Mouse (Mus musculus) C2C12 (cell line): ENCODE measurements around the gene Brd3. TPM values are rescaled to one million over a fixed set of nuclear protein-coding genes. Genes with fewer than 3 reads are reported as not detected.
"Not testable (repeated sequence)": the region's sequence is repeated elsewhere in the genome, so short reads cannot be mapped to it uniquely, and the experiment has no call there.

Experiments
- H3K27me3 ChIP-seq: one replicate; pipeline ENCODE4 v1.6.1; 2011; ENCODE audit not compliant: control insufficient read depth, insufficient read depth, insufficient read length
- H3K36me3 ChIP-seq: one replicate; pipeline ENCODE4 v1.6.1; 2011; ENCODE audit not compliant: control insufficient read depth, insufficient read depth
- H3K4me3 ChIP-seq: one replicate; pipeline ENCODE4 v1.5.1; 2011; ENCODE audit warnings: mild to moderate bottlenecking, control low read depth; ENCODE audit not compliant: poor library complexity, insufficient read depth, severe bottlenecking
- H3K79me2 ChIP-seq: one replicate; pipeline ENCODE4 v1.6.1; 2011; ENCODE audit not compliant: control insufficient read depth, insufficient read depth
- H3K79me3 ChIP-seq: one replicate; pipeline ENCODE4 v1.6.1; 2011; ENCODE audit warnings: low read depth, control low read depth
- H3ac ChIP-seq: one replicate; pipeline ENCODE3; 2011; ENCODE audit warnings: low read depth; ENCODE audit not compliant: control insufficient read depth, insufficient read length
- CEBPB ChIP-seq: IDR thresholded peaks from one replicate; pipeline ENCODE4 v1.6.1; 2011; ENCODE audit warnings: low read depth, mild to moderate bottlenecking, control low read depth, moderate library complexity
- CTCF ChIP-seq: IDR thresholded peaks from one replicate; pipeline ENCODE4 v1.5.1; 2011; ENCODE audit not compliant: control insufficient read depth, insufficient read depth, insufficient read length
- FOSL1 ChIP-seq: IDR thresholded peaks from one replicate; pipeline ENCODE4 v1.8.0; 2011; ENCODE audit warnings: mild to moderate bottlenecking, low read length; ENCODE audit not compliant: poor library complexity, insufficient read depth, severe bottlenecking
- MAX ChIP-seq: IDR thresholded peaks from one replicate; pipeline ENCODE4 v1.6.1; 2011; ENCODE audit warnings: mild to moderate bottlenecking, control low read depth
- MYOD1 ChIP-seq: IDR thresholded peaks from one replicate; pipeline ENCODE4 v1.6.1; 2011; ENCODE audit warnings: low read depth; ENCODE audit not compliant: control insufficient read depth, insufficient read length
- MYOG ChIP-seq: IDR thresholded peaks from one replicate; pipeline ENCODE4 v1.6.1; 2011; ENCODE audit not compliant: control insufficient read depth, insufficient read length; ENCODE audit errors: extremely low read depth
- USF1 ChIP-seq: IDR thresholded peaks from one replicate; pipeline ENCODE4 v1.6.1; 2011; ENCODE audit warnings: low read depth, mild to moderate bottlenecking, control low read depth, moderate library complexity
- polyA plus RNA-seq: library from polyadenylated mRNA; unstranded; fragments of >200 nt; fragmentation: generic; extraction: Trizol; gene quantifications from one replicate; pipeline ENCODE4 v1.2.1, GENCODE M21; 2012; ENCODE audit warnings: missing spikeins

The Brd3 gene
- polyA plus RNA-seq, 1 experiment, result 21.6 TPM

GRCm38 (mm10) chr2:27539336-27539735, 31.9 kb upstream of the Brd3 start:
- no peak for TF ChIP-seq MYOG
- TF ChIP-seq FOSL1, result no peak
- TF ChIP-seq CEBPB, result no peak
- TF ChIP-seq CTCF, result no peak
- TF ChIP-seq USF1, result no peak
- Histone ChIP-seq H3ac (no peak overlapping the region), H3K27me3 (no peaks in the 10 kb centered on the region), H3K36me3 (peaks cover 19% of the 10 kb centered on the region), H3K4me3 (no peak overlapping the region), H3K79me3 (no peaks in the 10 kb centered on the region), H3K79me2 (no peaks in the 10 kb centered on the region)

GRCm38 (mm10) chr2:27538455-27539330, 31.2 kb upstream of the Brd3 start:
- not testable (repeated sequence) for H3ac ChIP-seq, H3K4me3 ChIP-seq, H3K79me2 ChIP-seq, H3K79me3 ChIP-seq, H3K27me3 ChIP-seq
- H3K36me3 ChIP-seq, result peaks cover 25% of the 10 kb centered on the region

- Histone ChIP-seq H3K27me3 (no peaks in the 10 kb centered on the region), H3K36me3 (peaks cover 57% of the 10 kb centered on the region), H3K4me3 (no peak overlapping the region), H3K79me3 (peaks cover 45% of the 10 kb centered on the region), H3ac (no peak overlapping the region), H3K79me2 (peaks cover 62% of the 10 kb centered on the region)
- no peak for TF ChIP-seq MAX
- TF ChIP-seq FOSL1, result no peak
- no peak for TF ChIP-seq CEBPB
- TF ChIP-seq USF1, result no peak
- no peak for TF ChIP-seq MYOD1
- no peak for TF ChIP-seq MYOG
- no peak for TF ChIP-seq CTCF
Measured at GRCm38 (mm10) chr2:27518283-27518682, 10.8 kb upstream of the Brd3 start.

- no peak overlapping the region for H3ac ChIP-seq
- peaks cover 39% of the 10 kb centered on the region for H3K36me3 ChIP-seq
- H3K27me3 ChIP-seq, result no peaks in the 10 kb centered on the region
- peak overlapping the region; percentile 87 for H3K4me3 ChIP-seq
- H3K79me3 ChIP-seq, result peaks cover 45% of the 10 kb centered on the region
- TF ChIP-seq MAX (no peak), MYOD1 (no peak), CTCF (no peak)
- H3K79me2 ChIP-seq, result peaks cover 62% of the 10 kb centered on the region
Measured at GRCm38 (mm10) chr2:27516289-27516688, 8.8 kb upstream of the Brd3 start.

GRCm38 (mm10) chr2:27515341-27516166, 8.1 kb upstream of the Brd3 start:
- no peaks in the 10 kb centered on the region for H3K27me3 ChIP-seq
- TF ChIP-seq CEBPB (no peak), CTCF (no peak)
- peaks cover 45% of the 10 kb centered on the region for H3K79me3 ChIP-seq
- peaks cover 32% of the 10 kb centered on the region for H3K36me3 ChIP-seq
- H3ac ChIP-seq, result peak overlapping the region; percentile 82
- H3K4me3 ChIP-seq, result peak overlapping the region; percentile 87
- H3K79me2 ChIP-seq, result peaks cover 59% of the 10 kb centered on the region

GRCm38 (mm10) chr2:27514639-27515328, 7.3 kb upstream of the Brd3 start, which contains the start of gene Wdr5:
Gene Wdr5 (plus strand): TSS chr2:27515157.
- Histone ChIP-seq H3K4me3 (peak within 1 kb of the TSS; percentile 87), H3ac (peak within 1 kb of the TSS; percentile 82), H3K36me3 (peaks cover 24% of the 10 kb centered on the region), H3K79me3 (peaks cover 45% of the 10 kb centered on the region), H3K79me2 (peaks cover 51% of the 10 kb centered on the region), H3K27me3 (no peaks in the 10 kb centered on the region)
- TF ChIP-seq CTCF (no peak), MAX (peak; percentile 5), USF1 (no peak)
